Mouse (Mus musculus) frontal cortex, postnatal 36 days (tissue): ENCODE data around the gene Dand5.

ENCODE experiments used
- DNase-seq, 2 experiments: peaks; one replicate each; pipeline ENCODE4 v3.0.0; 2022; ENCODE audit warnings: low spot score in 2 of 2

Gene Dand5

DNA sequence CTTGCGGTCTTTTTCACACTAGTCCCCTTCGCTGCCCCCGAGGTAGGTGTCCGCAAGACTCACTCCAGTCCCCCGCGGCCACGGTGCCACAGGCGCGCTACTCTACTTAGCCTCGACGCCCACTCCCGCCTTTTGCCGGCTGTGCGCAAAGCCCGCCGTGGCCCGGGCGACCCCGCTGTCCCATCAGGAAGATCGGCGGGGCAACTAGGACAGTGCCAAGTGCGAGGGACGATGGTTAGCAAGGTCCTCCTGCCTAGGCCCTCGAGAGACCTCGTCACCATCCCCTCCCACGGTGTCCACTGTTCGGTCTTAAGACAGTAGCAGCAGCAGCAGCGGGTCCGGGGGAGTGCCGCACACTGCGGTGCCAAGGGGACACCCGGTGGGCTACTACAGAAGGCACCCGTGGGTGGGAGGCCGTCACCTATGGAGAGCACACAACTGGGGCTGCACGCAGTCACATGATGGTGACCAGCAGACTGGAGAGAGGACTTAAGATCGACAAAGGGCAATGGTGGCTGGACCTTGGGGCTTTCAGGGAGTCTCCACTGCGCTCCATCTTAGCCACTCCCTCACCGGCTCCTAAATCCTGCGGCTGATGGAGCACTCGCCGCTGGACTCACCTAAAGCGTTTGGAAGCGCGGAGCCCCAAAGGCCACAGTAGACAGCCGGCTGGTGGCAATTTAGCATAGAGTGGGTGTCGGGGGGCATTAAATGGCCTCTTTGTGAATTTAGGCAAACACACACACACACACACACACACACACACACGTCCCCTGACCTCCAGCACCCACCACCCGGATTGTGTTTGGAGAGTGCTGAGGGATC is 37.7 kb downstream of the Dand5 start:
- no peak for DNase-seq

DNA sequence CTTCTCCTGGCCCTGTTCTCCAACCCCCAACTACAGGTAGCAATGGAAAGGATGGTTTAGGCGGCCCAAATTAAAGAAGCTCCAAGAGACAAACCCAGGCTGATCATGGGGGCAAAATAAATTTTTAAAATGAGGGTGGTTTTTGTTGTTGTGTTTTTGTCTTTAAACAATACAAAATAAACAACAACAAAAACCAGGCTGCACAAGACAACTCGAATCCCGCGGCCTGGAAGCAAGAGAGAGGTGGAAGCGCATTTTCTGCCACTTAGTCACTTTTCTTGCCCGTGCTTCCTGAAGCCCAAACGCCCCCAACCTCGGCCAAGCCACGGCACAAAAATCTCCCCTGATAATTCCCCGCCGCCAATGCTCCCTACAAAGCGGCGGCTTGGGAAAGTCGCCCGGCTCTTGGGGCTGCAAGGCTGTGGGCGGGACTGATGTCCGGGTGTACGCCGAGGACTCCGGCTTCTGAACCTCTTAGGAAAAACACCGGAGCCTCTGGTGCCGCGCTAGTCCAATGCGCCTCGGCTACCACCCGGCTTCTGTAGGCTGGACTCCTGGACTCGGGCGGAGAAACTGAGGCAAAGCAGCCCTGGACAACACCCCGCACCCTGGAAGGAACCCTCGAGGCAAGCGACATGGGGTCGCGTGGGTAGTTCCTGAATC is 38.6 kb downstream of the Dand5 start:
- no peak for DNase-seq

DNA sequence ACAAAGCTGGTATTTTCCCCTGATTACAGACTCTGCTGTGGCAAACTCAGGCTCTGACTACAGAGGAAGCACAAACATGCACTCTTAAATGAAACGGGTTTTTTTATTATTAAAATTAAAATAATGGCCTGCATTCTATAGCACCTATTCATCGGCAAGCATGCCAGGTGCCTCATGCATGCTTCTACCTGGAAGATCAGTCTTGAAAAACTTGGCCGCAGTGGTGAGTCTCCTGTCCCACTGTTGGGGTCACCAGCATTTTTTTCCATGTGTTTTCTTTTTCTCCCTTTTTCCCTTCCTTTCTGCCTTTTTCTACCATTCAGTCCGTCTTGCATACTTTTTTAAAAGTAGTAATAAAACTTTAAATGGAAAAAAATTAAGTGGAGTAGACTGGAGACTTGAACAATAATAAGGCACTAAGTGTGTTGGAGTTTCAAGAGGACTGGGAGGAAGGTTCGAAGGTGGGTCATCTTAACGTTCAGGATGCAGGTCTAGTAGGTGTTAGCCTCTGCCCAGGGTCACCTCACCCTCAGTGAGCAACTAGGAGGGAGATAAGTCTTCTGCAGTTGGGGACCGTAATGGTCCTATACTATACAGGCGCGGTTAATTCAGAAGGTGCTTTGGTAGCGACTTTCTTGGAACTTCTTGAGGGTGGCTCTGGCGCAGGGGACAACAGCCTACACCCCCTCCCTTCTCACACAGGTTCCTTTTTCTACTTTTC is 39.3 kb downstream of the Dand5 start:
- DNase-seq, result no peak

DNA sequence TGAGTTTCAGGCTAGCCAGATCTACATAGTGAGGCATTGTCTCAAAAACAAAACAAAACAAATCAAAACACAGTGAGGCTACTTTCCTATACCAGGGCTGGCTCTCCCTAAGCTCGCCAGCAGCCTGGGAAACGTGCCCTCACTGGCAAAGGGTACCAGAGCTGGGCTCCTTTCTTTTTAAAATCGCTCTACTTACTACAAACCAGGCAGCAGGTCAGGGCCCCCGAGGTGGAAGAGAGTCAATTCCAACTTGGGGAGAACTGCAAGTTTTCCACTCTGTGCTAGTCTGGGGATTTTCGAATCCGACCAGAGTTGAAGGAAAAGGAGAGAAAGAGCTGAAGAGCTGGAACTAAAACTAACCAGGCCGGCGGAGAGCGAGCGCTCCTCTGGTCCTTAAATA is 39.9 kb downstream of the Dand5 start:
- DNase-seq, result no peak

DNA sequence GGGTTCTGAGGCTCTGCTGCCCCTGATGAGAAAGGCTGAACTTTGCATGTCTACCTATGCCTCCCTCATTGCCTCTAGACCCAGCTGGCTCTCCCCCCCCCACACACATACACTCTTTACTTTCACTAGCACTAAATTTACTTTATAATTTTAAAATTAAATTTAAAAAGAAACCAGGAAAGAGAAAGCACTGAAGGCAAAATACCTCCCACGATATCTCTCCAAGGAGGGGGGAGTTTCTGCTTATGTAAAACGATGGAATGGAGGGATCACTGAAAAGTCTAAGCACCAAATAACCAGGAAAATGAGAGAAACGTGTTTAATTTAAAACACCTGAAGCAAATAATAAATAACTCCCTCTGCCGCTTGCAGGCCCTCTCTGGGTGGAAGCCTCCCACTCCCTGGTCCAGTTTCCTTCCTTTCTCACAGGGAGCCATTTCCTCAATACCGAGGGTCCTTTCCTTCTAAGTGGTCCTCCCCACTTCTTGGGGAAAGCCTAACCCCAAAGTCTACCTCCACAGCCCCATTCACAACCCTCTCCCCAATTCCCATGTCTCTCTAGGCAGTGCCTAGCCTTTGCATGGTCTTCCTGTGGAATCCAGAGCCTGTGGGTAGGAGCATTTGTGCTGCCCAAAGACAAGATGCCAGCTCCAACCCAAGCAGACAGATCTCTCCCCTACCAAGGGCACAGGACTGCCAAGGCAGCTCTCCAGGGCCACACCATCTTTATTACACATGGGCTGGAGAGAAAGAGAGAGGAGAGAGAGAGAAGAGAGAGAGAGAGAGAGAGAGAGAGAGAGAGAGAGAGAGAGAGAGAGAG is 40.7 kb downstream of the Dand5 start:
- no peak for DNase-seq

DNA sequence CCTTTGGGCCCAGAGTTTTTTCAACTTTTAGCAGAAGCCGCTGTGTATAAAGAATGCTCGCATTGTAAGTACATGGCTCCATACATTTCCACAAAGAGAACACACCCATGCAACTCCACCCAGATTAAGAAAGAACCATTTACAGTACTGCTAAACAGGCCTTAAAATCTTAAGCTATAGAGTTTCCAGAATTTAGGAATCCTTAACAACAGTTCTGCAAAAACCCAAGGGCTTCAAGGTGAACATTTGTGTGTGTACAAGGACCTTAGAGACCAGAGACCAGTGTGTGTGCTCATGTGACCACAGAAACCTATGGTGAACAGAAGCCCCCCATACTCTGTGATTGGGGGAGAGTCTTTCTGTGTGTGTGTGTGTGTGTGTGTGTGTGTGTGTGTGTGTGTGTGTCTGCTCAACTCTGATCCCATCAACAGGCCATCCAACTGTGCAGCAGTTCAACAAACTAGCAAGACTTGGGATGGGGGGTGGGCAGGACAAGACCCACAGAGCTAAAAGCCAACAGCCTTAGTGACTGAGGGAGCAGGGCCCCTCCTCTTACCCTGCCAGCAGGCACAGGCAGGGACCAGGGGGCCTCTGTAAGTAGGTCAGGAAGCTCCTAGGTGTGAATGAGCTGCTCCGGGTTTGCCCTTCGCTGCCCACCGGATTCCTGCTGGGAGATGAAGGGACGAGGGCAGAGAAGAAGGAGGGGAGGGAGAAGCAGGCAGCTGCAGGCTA is 41.5 kb downstream of the Dand5 start:
- DNase-seq, result peak in 1 of 2 experiments; percentile 9

DNA sequence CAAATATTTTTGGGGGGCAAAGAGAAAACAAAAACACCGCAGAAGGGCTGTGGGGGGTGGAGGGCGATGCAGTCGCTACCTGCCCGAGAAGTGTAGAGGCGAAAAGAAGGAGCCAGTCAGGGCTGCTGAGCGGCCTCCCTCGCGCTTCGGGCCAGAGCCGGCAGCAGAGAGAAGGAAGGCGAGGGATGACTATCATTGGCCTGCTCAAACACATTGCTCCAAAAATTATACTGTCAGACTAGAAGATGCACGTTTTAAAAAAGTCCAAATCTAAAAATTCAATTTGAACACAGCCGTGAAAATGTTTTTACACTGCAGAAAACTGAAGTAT is 42.4 kb downstream of the Dand5 start:
- DNase-seq, result no peak

DNA sequence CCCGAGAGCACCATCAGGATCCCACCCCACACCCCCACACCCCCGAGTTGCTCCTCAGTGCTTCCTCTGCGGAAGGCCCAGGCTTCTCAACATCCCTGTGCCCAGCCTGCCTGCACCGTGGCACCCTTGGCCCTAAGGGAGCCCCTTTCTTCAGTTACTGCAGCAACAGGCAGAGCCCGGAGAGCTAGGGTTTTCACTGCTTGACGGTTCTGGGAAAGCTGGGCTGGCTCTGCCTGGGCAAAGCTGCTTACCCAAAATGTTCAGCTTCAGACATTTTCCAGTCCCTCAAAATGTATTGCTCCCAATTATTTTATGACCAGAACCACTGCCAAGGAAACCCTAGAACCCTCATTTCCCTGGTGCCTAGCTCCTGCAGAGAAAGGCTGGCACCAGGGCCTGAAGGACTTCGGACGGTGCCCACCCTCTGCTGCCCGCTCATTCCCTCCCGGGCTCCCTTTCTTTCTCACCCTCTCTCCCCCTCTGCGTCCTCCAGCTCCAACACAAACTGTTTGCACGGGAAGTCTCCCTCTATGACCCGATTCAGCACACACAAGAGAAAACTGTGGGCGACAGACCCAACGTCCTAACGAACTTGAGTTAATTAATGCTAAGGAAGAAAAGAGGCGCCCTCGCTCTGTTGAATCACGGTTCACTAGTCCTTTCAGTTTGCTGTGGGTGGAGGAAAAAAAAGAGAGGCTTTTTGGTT is 43.0 kb downstream of the Dand5 start:
- DNase-seq, result no peak

DNA sequence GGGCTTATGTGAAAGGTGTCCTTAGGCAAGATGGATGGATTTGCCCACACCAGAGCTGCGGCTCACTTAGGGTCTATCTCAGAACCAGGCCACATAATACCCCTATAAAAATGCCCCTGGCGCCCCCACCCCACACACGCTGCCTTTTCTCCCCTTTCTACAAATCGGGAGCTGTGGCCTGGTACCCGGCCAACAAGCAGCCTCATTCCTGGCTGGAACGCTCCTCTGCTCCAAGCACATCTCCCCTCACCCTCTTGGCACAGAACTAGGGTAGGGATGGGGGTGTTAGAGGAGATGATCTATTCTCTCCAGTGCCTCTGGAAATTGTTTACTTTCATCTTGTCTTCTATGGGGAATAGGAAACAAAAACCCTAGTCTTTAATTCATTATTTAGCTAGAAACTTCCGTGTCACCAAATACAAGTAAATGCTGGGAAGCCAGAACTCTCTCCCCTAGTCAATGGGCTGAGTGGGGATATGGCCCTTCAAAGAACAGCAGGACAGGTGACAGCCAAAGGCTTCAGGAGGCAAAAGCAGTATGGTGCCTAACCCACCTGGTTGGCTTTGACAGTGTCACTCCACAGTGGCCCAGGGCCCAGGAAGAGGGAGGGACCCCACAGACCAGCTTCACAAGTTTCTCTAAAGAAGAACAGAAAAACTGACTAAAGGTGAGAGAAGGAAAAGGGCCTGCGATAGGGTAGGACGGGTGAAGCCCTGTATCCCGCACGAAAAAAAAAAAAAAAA is 43.8 kb downstream of the Dand5 start:
- no peak for DNase-seq

DNA sequence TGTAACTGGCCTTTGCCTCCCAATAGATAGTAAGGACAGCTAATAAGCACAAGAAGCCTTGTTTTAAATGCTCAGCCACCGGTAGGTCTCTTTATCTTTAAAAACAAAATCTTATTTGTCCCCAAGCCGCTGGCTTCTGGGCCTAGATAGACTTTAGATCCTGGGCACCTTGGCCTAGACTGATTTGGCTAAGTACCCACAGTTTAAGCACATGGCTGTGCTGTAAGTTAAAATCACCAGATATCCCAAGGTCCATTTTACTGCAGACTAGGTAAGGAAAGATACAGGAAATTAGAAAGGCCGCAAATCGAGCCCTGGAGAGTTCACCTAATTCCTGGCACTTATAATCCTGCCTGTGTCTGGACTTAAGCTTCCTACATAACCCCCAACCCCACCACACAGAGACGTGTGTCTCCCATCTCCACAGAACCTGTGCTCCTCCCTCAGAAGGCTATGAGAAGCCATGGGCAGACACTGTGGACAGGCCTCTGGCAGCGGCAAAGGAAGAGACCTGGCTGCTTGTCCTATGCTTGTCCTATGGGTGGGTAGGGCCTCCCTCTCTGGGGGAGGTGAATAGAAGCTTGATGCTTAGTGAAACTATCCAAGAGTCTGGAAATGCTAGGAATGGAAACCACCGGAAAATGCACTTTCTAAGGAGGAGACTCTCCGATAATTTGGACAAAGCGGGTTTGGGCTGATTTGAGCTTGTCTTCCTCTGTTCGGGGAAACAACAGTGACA is 44.6 kb downstream of the Dand5 start:
- no peak for DNase-seq

DNA sequence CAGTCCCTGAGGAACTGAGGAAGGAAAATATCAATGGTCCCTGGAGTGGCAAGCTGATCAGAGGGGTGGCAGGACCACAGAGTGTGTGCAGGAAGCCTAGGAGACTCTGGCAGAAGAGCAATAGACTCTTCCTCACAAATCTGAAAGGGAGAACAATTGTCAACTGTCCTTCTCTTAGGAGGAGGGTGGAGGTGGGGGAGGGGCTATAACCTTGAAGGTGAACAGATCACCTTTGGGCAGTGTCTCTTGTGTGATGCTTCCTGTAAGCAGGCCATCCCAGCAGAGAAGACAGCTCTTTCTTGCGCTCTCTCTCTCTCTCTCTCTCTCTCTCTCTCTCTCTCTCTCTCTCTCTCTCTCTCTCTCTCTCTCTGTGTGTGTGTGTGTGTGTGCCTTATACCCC is 46.1 kb downstream of the Dand5 start:
- DNase-seq, result no peak

DNA sequence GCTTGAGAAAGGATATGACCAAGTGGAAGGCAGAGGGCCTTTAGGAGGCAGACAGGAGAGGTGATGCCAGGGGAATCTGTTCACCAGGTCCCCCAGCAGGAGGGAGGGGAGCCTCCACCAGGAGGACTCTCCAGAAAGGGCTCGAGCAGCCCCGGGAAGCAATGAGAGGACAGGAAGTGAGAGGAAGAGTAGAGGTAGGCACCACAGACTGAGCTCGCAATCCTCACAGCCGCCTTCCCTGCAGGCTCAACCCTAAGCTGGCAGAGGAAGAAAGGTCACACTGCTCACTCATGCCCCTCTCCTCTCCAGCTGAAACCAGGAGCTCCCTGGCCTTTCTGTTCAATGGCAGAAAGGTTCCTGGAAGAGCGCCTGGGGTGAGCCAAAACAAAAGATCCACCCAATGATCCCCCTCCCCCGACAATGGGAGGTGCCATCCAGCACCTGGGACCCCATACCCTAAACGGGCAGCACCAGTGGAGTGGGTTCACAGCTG is 47.0 kb downstream of the Dand5 start:
- no peak for DNase-seq

DNA sequence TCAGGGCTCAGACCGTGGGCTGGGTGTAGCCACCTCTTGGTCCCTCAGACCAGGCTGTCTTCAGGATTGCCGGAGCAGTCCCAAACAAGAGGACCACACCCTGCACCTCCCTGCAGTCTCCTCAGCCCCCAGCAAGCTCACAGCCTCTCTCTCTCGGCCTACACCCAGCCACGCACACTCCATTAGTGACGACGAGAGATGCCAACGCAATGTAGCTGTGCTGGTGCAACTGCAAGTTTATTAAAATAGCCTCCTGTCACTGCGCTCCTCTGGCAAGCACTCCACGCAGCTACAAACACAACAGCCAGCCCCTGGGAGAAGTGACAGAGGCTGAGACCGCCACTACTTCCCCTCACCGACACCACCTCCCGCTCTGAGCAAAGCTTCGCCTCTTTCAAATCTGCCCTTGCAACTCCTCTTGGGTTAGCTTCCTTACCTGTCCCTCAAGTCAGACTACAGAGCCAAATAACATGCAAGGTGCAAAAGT is 47.5 kb downstream of the Dand5 start:
- no peak for DNase-seq

DNA sequence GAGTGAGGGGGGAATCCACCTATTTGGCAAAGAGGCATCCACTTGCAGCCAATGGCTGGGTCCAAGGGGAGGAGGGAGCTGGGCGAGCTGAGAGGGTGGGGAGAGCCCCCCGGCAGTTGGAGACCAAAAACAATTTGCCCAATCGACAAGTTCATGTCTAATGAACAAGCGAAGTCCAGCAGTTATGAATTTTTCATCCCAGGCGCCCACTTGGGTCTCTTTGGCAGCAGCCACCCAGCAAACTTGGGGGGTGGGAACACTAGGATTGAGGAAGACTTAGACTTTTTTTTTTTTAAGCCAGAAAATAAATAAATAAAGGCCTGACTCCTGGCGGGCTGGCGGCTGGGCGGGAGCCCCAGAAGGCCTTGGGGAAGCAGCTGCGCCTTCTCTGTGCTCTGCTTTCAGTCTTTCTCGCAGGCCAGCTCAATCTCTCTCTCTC is 48.1 kb downstream of the Dand5 start:
- DNase-seq, result no peak

DNA sequence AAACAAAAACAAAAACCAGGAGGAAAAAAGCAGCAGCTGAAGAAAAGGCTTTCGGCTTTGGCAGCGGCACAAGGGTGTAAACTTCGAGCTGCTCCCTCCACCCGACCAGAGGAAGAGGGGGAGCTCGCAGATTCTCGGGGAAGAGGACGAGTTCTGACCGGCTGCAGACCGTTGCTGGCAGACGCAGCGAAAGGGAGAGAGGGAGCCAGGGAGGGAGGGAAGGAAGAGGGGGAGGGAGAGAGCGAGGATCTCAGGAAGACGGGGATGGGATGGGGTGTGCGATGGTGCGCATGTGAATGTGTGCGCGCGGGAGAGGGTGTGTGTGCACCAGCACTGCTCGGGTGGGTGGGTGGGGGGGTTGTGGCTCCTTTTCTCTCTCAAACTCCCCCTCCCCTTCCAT is 48.8 kb downstream of the Dand5 start:
- peak; percentile 79 for DNase-seq

DNA sequence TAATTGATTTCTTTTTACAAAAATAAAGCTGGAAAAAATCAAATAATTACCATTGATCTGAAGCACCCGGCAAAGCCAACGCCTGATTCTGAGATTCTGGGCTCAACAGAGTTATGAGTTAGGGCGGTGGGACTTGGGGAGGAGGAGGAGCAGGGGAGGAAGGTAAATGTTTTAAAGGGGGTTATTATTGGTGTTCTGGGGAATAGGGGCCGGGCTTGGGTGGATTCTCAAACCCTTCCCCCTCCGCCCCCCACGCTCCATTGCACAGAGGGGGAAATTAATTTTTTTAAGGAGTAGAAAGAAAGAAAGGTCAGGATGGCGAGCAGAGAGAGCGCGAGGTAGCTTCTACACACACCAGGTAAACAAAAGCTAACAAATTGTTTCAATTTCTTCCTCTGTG is 49.3 kb downstream of the Dand5 start:
- DNase-seq, result no peak

DNA sequence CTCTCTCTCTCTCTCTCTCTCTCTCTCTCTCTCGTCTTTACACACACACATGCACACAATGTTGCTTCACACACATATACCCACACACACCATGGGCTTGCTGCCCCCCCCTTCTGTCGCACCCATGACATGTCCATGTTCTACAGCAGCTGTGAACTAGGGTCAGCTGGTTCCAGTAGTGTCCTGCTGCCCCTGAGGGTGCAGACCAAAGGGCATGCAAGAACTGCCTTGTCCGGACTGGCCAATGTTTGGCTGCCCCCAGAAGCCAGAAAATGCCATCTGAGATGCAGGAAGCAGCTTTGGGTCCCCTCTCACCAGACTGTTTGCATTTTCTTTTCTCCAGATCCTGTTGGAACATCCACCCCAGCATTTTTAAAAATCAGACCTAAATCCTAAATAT is 50.0 kb downstream of the Dand5 start:
- no peak for DNase-seq

DNA sequence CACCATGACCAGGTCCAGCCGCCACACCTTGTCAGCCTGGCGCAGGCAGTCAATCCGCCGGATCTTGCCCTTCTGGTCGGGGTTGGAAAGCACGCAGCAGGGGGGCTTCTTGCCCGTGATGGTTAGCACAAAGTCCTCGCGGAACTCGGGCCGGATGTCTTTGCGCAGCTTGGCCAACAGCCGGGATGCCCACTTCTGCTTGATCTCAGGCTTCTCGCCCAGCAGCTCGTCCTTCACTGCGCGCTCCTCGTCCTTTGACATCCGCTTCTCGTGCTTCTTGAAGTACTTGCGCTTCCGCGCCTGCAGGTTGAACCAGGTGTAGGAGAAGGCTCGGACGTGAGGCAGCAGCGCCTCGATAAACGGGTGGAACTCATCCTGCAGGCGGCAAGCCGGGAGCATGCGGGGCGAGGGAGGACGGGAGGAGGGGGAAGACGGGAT is 50.7 kb downstream of the Dand5 start:
- no peak for DNase-seq
